Mouse (Mus musculus): ENCODE data around the gene 1810062G17Rik. TPM values are rescaled to one million over a fixed set of nuclear protein-coding genes. Genes with fewer than 3 reads are reported as not detected.

1810062G17Rik gene
- total RNA-seq, 2 experiments from 2014 or later = 0.40 TPM; not detected in 1

- intact Hi-C loops (cut with DNase I) = loop anchor here (2.0 to 5.0 kb wide), 3 partner anchors 54 to 316 kb away; no protein-coding TSS in a partner anchor
- DNase-seq (ENCODE audit: low spot score in 2 of 2) = peak; percentile 82 to 84
Measured at GRCm38 (mm10) chr3:36496746-36497145, 21.0 kb downstream of the 1810062G17Rik start.

- intact Hi-C loops (cut with DNase I) = loop anchor here (5.0 kb wide), 2 partner anchors 56 to 286 kb away; no protein-coding TSS in a partner anchor
- no peak for DNase-seq (ENCODE audit: low spot score in 2 of 2)
Measured at GRCm38 (mm10) chr3:36498224-36498623, 22.5 kb downstream of the 1810062G17Rik start.

DNA sequence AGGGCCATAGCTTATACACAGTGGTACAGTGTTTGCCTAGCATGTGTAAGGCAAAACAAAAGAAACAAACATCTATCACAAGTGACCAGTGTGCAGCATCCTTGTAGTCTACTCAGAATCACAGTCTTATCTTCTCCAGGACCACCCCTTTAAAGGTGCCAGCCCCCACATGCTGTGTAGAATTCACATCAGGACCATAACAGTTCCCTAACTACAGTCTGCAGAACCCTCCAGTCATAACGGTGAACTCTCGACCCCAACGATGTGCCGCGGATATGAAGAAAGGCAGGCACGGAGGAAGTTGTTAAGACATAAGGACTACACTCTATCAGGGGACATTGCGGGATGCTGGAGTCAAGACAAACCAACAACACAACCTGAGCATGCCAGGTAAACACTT is 23.7 kb downstream of the 1810062G17Rik start:
- intact Hi-C loops (cut with DNase I) = loop anchor here (5.0 kb wide), 2 partner anchors 57 to 287 kb away; no protein-coding TSS in a partner anchor
- DNase-seq (ENCODE audit: low spot score in 2 of 2) = no peak

GRCm38 (mm10) chr3:36500976-36501375 is 25.2 kb downstream of the 1810062G17Rik start:
- no peak for DNase-seq (ENCODE audit: low spot score in 2 of 2)
- intact Hi-C loops (cut with DNase I) = no loop called here

GRCm38 (mm10) chr3:36501546-36501945 is 25.8 kb downstream of the 1810062G17Rik start:
- no peak for DNase-seq (ENCODE audit: low spot score in 2 of 2)
- intact Hi-C loops (cut with DNase I) = no loop called here

DNA sequence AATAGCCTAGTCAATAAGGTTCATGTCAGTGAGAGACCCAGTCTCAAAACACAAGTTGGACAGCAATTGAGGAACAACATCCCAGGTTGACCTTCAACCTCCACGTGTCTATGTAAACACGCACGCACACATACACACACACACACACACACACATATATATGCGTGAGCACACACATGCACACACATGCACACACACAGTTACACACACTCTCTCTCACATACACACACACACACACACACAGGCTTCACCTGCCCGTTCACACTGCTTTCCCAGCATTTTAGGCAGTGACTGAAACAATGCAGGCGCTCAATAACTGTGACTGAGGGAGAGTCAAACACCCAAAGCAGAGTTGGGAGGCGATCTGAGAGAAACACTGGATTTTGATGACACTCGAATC is 29.6 kb downstream of the 1810062G17Rik start:
- DNase-seq (ENCODE audit: low spot score in 2 of 2) = no peak
- intact Hi-C loops (cut with DNase I) = no loop called here

DNA sequence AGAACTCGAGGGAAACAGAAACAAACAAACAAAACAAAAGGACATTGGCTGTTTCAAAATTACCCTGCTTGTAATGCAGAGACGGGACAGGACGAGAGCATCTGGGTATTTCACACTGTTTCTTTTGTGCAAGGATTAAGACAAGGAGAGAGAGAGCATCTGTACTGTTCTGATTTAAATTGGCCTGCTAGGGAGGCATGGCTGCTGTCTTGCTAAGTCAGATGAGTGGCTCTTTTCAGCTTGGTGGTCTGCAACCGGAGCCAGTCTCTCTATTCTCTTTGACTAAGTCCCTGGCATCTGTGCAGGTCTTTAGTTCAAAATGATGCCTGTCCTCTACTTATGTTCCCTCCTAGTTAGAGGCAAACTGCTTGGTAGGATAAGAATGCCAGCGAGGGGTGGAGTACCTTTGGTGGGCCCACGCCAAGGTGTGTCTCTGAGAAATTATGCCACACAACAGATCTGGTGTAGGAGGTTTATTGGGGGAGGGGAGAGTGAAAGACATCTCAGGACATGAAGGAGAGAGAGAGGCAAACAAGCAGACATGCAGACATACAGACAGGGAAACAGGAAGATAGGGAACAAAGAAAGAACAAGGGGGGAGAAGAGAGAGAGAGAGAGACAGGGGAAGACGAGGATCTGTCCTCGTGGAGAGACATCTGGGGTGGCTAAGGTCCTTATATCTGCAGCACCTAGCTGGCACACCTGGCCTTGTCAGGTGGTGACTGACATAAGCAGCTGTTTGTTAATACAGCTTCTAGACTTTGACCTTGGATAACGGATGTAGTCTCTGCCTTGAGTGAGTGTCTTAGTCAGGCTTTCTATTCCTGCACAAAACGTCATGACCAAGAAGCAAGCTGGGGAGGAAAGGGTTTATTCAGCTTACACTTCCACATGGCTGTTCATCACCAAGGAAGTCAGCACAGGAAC is 30.3 kb downstream of the 1810062G17Rik start:
- intact Hi-C loops (cut with DNase I) = no loop called here
- DNase-seq (ENCODE audit: low spot score in 2 of 2) = no peak

DNA sequence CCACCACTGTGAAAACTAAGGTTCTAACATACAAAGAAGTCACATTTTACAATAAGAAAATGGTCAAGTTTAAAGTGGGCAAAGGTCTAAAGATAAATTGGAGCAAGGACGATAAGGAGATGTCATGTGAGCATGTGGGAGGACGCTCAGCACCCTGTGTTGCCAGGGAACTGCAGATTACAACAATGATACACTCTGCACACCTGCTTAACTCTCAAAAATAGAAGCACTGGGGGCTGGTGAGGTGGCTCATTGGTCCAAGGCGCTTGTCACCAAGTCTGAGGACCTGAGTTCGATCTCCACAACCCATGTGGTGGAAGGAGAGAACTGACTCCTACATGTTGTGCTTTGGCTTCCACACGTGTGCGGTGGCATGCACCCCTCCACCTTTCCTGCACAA is 35.8 kb downstream of the 1810062G17Rik start:
- intact Hi-C loops (cut with DNase I) = no loop called here
- no peak for DNase-seq (ENCODE audit: low spot score in 2 of 2)

DNA sequence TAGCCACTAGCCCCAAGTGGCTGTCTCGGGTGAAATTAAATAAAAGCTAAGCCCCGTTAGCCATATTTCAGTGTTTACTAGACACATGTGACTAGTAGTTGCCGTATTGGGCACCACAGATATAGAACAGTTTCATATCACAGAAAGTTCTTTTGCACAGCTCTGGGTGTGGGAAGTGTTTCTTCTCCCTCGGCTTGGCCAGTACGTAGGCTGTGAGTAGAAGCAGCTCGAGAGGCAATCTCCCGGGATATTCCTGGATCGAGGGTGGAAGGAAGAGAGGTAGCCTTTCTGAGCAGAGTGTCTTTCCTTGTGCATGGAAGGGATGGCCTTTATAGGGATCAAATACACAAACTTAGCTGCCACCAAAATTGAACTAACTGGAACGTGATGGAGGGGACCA is 40.5 kb downstream of the 1810062G17Rik start:
- DNase-seq (ENCODE audit: low spot score in 2 of 2) = peak; percentile 66 to 77
- intact Hi-C loops (cut with DNase I) = no loop called here

DNA sequence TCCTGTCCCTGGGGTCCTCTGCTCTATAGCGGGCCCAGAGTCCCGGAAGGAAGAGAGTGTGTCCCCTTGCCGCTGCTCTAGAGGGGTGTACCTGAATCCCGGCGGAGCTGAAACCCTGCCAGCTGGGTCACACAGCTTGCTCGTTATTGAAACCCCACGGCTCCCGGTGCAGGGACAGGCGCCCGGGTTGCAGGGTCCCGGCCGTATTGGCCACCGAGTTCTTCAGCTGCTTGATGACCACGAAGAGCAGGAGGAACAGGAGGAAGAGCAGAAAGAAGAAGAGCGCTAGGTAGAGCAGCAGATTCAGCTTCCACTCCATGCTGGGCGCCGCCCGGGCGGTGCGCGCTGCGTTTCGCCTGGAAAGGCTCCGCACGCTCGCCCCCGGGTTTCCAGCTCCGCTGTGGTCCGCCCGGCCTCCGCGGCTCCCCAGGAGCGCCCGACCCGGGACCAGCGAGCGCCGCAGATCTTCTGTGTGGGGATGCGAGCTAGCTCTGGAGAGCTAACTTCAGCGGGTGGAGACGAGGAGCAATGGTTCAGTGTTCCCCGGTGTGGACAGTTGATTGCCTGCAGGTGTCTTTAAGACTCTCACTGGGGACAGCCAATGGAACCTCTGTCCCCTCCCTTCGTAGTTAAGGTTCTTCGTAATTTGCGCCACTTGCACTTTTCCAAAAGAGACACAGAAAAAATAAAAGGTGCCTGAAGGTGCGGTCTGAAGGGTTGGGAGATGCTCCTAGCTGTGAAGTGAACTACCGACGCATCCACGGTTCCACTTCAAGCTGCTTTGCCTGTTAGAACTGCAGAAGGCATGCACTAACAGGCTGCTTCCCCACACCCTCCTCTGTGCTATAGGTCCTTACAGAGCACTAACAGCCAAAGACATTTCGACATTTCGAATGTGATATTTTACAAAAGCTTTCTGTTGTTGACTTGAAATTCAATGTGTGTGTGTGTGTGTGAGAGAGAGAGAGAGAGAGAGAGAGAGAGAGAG is 45.6 kb downstream of the 1810062G17Rik start, which contains the start of gene Gm11549:
Gene Gm11549, minus strand, starts transcription at position 741 of the 988 bp plus-strand sequence.
- intact Hi-C loops (cut with DNase I) = no loop called here
- peak; percentile 31 to 54 for DNase-seq (ENCODE audit: low spot score in 2 of 2)

- intact Hi-C loops (cut with DNase I) = no loop called here
- no peak for DNase-seq (ENCODE audit: low spot score in 2 of 2)
Measured at GRCm38 (mm10) chr3:36522137-36522536, 46.4 kb downstream of the 1810062G17Rik start.

DNA sequence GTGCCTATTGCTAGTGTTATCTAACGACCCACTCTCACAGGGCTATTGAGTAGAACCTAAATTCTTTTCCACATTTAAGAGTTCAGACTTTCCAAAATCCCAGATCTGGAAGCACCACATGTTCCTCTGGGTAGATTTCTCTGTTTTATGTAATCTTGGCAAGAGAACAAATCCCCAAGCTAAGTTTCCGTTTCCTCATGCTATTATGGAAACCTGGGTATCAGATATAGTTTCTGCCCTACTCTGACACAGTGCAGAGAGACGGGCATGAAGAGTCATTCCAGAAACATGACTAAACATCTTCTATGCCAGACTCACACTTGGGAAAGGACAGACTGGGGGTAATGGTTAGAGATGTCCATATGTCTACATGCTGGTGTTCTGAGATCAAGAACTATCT is 48.7 kb downstream of the 1810062G17Rik start:
- intact Hi-C loops (cut with DNase I) = no loop called here

GRCm38 (mm10) chr3:36530345-36530744 is 54.6 kb downstream of the 1810062G17Rik start:
- intact Hi-C loops (cut with DNase I) = no loop called here
- peak; percentile 75 to 86 for DNase-seq (ENCODE audit: low spot score in 2 of 2)

More for the DNA sequence above, 48.7 kb downstream of the 1810062G17Rik start:
- DNase-seq (ENCODE audit: low spot score in 2 of 2) = peak in 1 of 2 experiments; percentile 34

GRCm38 (mm10) chr3:36530781-36531180 is 55.0 kb downstream of the 1810062G17Rik start:
- no peak for DNase-seq (ENCODE audit: low spot score in 2 of 2)
- intact Hi-C loops (cut with DNase I) = no loop called here

DNA sequence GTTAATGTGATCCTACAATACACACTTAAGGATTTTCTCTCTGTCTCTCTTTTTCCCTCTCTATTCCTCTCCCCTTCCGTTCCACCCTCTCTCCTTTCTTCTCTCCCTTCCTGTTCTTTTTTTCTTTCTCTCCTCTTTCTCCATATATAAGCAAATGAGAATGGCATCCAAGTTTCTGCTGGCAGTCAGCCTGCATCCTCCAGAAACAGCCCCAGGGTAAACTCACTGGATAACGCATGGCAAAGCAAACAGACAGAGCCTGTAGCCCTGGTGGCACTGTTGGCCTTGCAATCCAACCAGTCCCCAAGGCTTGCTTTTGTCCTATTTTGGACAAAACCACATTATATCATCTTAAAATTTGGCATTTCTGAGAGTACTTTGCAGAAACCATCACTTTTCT is 55.5 kb downstream of the 1810062G17Rik start:
- intact Hi-C loops (cut with DNase I) = no loop called here
- DNase-seq (ENCODE audit: low spot score in 2 of 2) = peak in 1 of 2 experiments; percentile 49

Small RNA genes within 50 kb of the gene (microRNA-seq; reads per million reads assigned to microRNA genes)
- 1.3 to 2.1 reads per million in 2 experiments for gene Mir7009

Other genes with a start within 250 kb of the 1810062G17Rik start
- 10 to 100 TPM; 47.2 to 48.7 TPM for gene Anxa5, start within 50 bp of the 1810062G17Rik start, total RNA-seq (2021)
- 10 to 100 TPM; 25.2 to 35.5 TPM for gene Gm11549, start 45.9 kb downstream of the 1810062G17Rik start, total RNA-seq (2021)
- 10 to 100 TPM; 40.6 to 45.7 TPM for gene Exosc9, start 76.7 kb downstream of the 1810062G17Rik start, total RNA-seq (2021)
- 1 to 10 TPM; 2.2 TPM for gene Ccna2, start 96.2 kb downstream of the 1810062G17Rik start, total RNA-seq (2021)
- gene Bbs7, start 137.5 kb downstream of the 1810062G17Rik start, total RNA-seq (2021) = 10 to 100 TPM; 12.9 to 13.9 TPM
- 10 to 100 TPM; 22.4 to 31.3 TPM for gene Trpc3, start 214.2 kb downstream of the 1810062G17Rik start, total RNA-seq (2021)